Mouse (Mus musculus): Measurements from ENCODE around the gene Igf1r. TPM values are rescaled to one million over a fixed set of nuclear protein-coding genes. Genes with fewer than 3 reads are reported as not detected.

The Igf1r gene
- polyA plus RNA-seq, 1 experiment from 2014 or later = 28.5 TPM

GRCm38 (mm10) chr7:68136056-68136455, 183.4 kb downstream of the Igf1r start:
- 76% methylated on average over 10 of the region's 10 CpGs for WGBS
- no peak for ATAC-seq (replicated peaks)

GRCm38 (mm10) chr7:68139384-68139783, 186.8 kb downstream of the Igf1r start:
- no peak overlapping the region for H3K27ac ChIP-seq (replicated peaks)
- no peak for ATAC-seq (replicated peaks)
- WGBS = 84% methylated on average over 2 of the region's 2 CpGs

More at GRCm38 (mm10) chr7:68136056-68136455, 183.4 kb downstream of the Igf1r start:
- Histone ChIP-seq H3K36me3 (no peaks in the 10 kb centered on the region; the same call in 1 of the 2 replicates), H3K4me2 (replicated peaks) (no peak overlapping the region), H3K9me3 (no peaks in the 10 kb centered on the region), H3K9ac (replicated peaks) (no peak overlapping the region), H3K4me3 (no peak overlapping the region), H3K4me1 (peaks cover 29% of the 10 kb centered on the region), H3K27ac (replicated peaks) (no peak overlapping the region), H3K27me3 (no peaks in the 10 kb centered on the region)

GRCm38 (mm10) chr7:68140041-68140807, 187.6 kb downstream of the Igf1r start:
- Histone ChIP-seq H3K27ac (replicated peaks) (no peak overlapping the region), H3K36me3 (no peaks in the 10 kb centered on the region; the same call in 1 of the 2 replicates), H3K27me3 (no peaks in the 10 kb centered on the region), H3K4me1 (peaks cover 5% of the 10 kb centered on the region; the same call in 1 of the 2 replicates), H3K9ac (replicated peaks) (no peak overlapping the region), H3K4me3 (no peak overlapping the region), H3K4me2 (replicated peaks) (no peak overlapping the region), H3K9me3 (no peaks in the 10 kb centered on the region)
- 79% methylated on average over 11 of the region's 11 CpGs for WGBS
- ATAC-seq (replicated peaks) = no peak

More at GRCm38 (mm10) chr7:68139384-68139783, 186.8 kb downstream of the Igf1r start:
- Histone ChIP-seq H3K4me1 (peaks cover 5% of the 10 kb centered on the region; the same call in 1 of the 2 replicates), H3K9me3 (no peaks in the 10 kb centered on the region), H3K9ac (replicated peaks) (no peak overlapping the region), H3K27me3 (no peaks in the 10 kb centered on the region), H3K36me3 (no peaks in the 10 kb centered on the region; the same call in 1 of the 2 replicates), H3K4me3 (no peak overlapping the region), H3K4me2 (replicated peaks) (no peak overlapping the region)

- Histone ChIP-seq H3K4me2 (replicated peaks) (no peak overlapping the region), H3K4me3 (no peak overlapping the region), H3K9ac (replicated peaks) (no peak overlapping the region), H3K27ac (replicated peaks) (no peak overlapping the region), H3K4me1 (peaks cover 17% of the 10 kb centered on the region), H3K9me3 (no peaks in the 10 kb centered on the region), H3K36me3 (no peaks in the 10 kb centered on the region), H3K27me3 (no peaks in the 10 kb centered on the region)
- no peak for ATAC-seq (replicated peaks)
- 75% methylated on average over 6 of the region's 6 CpGs for WGBS
Observed at GRCm38 (mm10) chr7:68144266-68144665, 191.6 kb downstream of the Igf1r start.

GRCm38 (mm10) chr7:68148297-68149048, 195.8 kb downstream of the Igf1r start:
- ATAC-seq (replicated peaks) = peak; percentile 40
- no peaks in the 10 kb centered on the region for H3K36me3 ChIP-seq
- no peak overlapping the region for H3K4me2 ChIP-seq (replicated peaks)
- H3K4me3 ChIP-seq = no peak overlapping the region
- peaks cover 21% of the 10 kb centered on the region for H3K4me1 ChIP-seq
- no peaks in the 10 kb centered on the region for H3K27me3 ChIP-seq
- no peaks in the 10 kb centered on the region for H3K9me3 ChIP-seq
- no peak overlapping the region for H3K9ac ChIP-seq (replicated peaks)
- WGBS = 24% methylated on average over 20 of the region's 20 CpGs
- H3K27ac ChIP-seq (replicated peaks) = no peak overlapping the region

- Histone ChIP-seq H3K4me2 (replicated peaks) (no peak overlapping the region), H3K27ac (replicated peaks) (no peak overlapping the region), H3K9ac (replicated peaks) (no peak overlapping the region), H3K4me3 (no peak overlapping the region), H3K4me1 (peaks cover 40% of the 10 kb centered on the region), H3K27me3 (no peaks in the 10 kb centered on the region), H3K36me3 (no peaks in the 10 kb centered on the region), H3K9me3 (no peaks in the 10 kb centered on the region)
- ATAC-seq (replicated peaks) = no peak
- WGBS = 86% methylated on average over 5 of the region's 5 CpGs
Observed at GRCm38 (mm10) chr7:68151892-68152291, 199.3 kb downstream of the Igf1r start.

- Histone ChIP-seq H3K4me1 (peaks cover 40% of the 10 kb centered on the region), H3K27ac (replicated peaks) (no peak overlapping the region)
- WGBS = 95% methylated on average over 8 of the region's 8 CpGs
Observed at GRCm38 (mm10) chr7:68152458-68152857, 199.8 kb downstream of the Igf1r start.

GRCm38 (mm10) chr7:68153269-68153668, 200.6 kb downstream of the Igf1r start:
- peaks cover 36% of the 10 kb centered on the region for H3K4me1 ChIP-seq
- 81% methylated on average over 8 of the region's 8 CpGs for WGBS

More at GRCm38 (mm10) chr7:68152458-68152857, 199.8 kb downstream of the Igf1r start:
- Histone ChIP-seq H3K36me3 (no peaks in the 10 kb centered on the region), H3K9ac (replicated peaks) (no peak overlapping the region), H3K9me3 (no peaks in the 10 kb centered on the region), H3K27me3 (no peaks in the 10 kb centered on the region), H3K4me3 (no peak overlapping the region), H3K4me2 (replicated peaks) (no peak overlapping the region)
- no peak for ATAC-seq (replicated peaks)

GRCm38 (mm10) chr7:68154588-68154987, 202.0 kb downstream of the Igf1r start:
- Histone ChIP-seq H3K36me3 (no peaks in the 10 kb centered on the region), H3K9ac (replicated peaks) (0 out of 2 replicates have a peak overlapping the region, but pooled peaks have one; percentile 2), H3K4me1 (peaks cover 25% of the 10 kb centered on the region), H3K9me3 (no peaks in the 10 kb centered on the region), H3K27me3 (no peaks in the 10 kb centered on the region), H3K4me3 (no peak overlapping the region), H3K4me2 (replicated peaks) (no peak overlapping the region), H3K27ac (replicated peaks) (no peak overlapping the region)
- no peak for ATAC-seq (replicated peaks)
- 33% methylated on average over 7 of the region's 7 CpGs for WGBS

More at GRCm38 (mm10) chr7:68153269-68153668, 200.6 kb downstream of the Igf1r start:
- no peaks in the 10 kb centered on the region for H3K9me3 ChIP-seq
- H3K9ac ChIP-seq (replicated peaks) = no peak overlapping the region
- no peak overlapping the region for H3K4me2 ChIP-seq (replicated peaks)
- no peak for ATAC-seq (replicated peaks)
- no peaks in the 10 kb centered on the region for H3K36me3 ChIP-seq
- no peaks in the 10 kb centered on the region for H3K27me3 ChIP-seq
- no peak overlapping the region for H3K4me3 ChIP-seq
- H3K27ac ChIP-seq (replicated peaks) = no peak overlapping the region

- no peak for ATAC-seq (replicated peaks)
- Histone ChIP-seq H3K4me1 (peaks cover 17% of the 10 kb centered on the region), H3K9me3 (no peaks in the 10 kb centered on the region), H3K27ac (replicated peaks) (no peak overlapping the region), H3K9ac (replicated peaks) (no peak overlapping the region), H3K36me3 (no peaks in the 10 kb centered on the region), H3K4me3 (no peak overlapping the region), H3K4me2 (replicated peaks) (no peak overlapping the region), H3K27me3 (no peaks in the 10 kb centered on the region)
- WGBS = 43% methylated on average over 13 of the region's 13 CpGs
Observed at GRCm38 (mm10) chr7:68160094-68160791, 207.6 kb downstream of the Igf1r start.

- H3K4me3 ChIP-seq = no peak overlapping the region
- H3K9ac ChIP-seq (replicated peaks) = no peak overlapping the region
- no peak overlapping the region for H3K4me2 ChIP-seq (replicated peaks)
- H3K36me3 ChIP-seq = peaks cover 3% of the 10 kb centered on the region; the same call in 1 of the 2 replicates
- H3K27ac ChIP-seq (replicated peaks) = no peak overlapping the region
- no peaks in the 10 kb centered on the region for H3K27me3 ChIP-seq
- H3K4me1 ChIP-seq = peaks cover 15% of the 10 kb centered on the region
- 80% methylated on average over 3 of the region's 3 CpGs for WGBS
- ATAC-seq (replicated peaks) = no peak
- no peaks in the 10 kb centered on the region for H3K9me3 ChIP-seq
Observed at GRCm38 (mm10) chr7:68164074-68164473, 211.4 kb downstream of the Igf1r start.

Data from forebrain, embryonic 15.5 days (tissue).